9 mouse cellular contexts compared by ENCODE assay signal in the genomic region with DNA sequence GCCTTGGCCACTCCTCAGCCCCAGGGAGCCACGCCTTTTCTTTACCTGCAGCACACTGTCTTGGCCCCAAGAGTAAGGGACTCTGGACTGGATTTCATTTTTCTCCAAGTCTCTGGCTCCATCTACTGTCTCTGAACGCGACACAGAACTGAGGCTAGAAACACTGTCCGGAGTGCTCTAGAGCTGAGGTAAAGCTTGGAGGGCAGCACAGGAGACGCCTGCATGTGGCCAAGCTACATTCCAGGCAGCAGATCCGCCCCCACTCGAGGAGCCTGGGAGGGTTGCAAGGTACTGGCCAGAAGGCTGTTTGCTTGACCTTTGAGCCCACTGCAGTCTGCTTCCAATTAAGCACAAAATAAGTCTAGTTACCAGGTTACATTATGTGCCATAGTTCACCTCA.
DNase-seq lines count a peak whose midpoint lies in the region; ATAC-seq and TF ChIP-seq lines count a peak whose summit lies in the region.
"Had no signal": no experiment of that assay in that cellular context is flagged by ENCODE, and none has a peak within 500 bp of the region (broad histone marks: within the 10 kb centered on the region; RNA-seq: fewer than 3 reads in every experiment).

No protein-coding gene starts in this region.

- no peak for ATAC-seq in CD4-positive, CD25-positive, alpha-beta regulatory T cell, adult 4 months
- no peak for ATAC-seq in erythroid progenitor cell, adult 5-6 weeks (replicated peaks; ENCODE audit: low FRiP score, poor library complexity, severe bottlenecking)

- DNase-seq in left cerebral cortex, adult 2 months (ENCODE audit: extremely low spot score in 1 of 2, low spot score in 2 of 2), result no peak
- no peak for DNase-seq in left cerebral cortex, adult 9 months (ENCODE audit: low spot score in 2 of 2)
- peak; percentile 89 to 93 for DNase-seq in kidney, adult 8-10 months
- DNase-seq in lung, postnatal 14 days, result peak; percentile 60
- DNase-seq in frontal cortex, postnatal 36 days (ENCODE audit: low spot score in 2 of 2), result no peak
- DNase-seq: liver, embryonic 13.5 days had no signal

- H3K4me3 ChIP-seq in left cerebral cortex, adult 2 months, result no peak overlapping the region
- no peak overlapping the region for H3K4me3 ChIP-seq in cortical plate, adult 2 months (ENCODE audit: insufficient read depth, low read length)
- H3K4me3 ChIP-seq: liver, embryonic 13.5 days had no signal

- intact Hi-C loops in left cerebral cortex, adult 2 months (cut with DNase I), result loop anchor here (2.0 kb wide), 1 partner anchor 133 kb away; no protein-coding TSS in a partner anchor

- H3K27ac ChIP-seq in left cerebral cortex, adult 2 months, result no peak overlapping the region
- H3K27ac ChIP-seq in cortical plate, adult 2 months (ENCODE audit: insufficient read depth, low read length), result no peak overlapping the region
- H3K27ac ChIP-seq: liver, embryonic 13.5 days had no signal

- no peak for TF ChIP-seq POLR2A in cortical plate, adult 2 months (IDR thresholded peaks at IDR 0.05; ENCODE audit: extremely low read depth, insufficient read depth, low read length)

- TF ChIP-seq CTCF in left cerebral cortex, adult 2 months (IDR thresholded peaks at IDR 0.05), result peak; percentile 47
- peak; percentile 43; the same call in 1 of the 2 replicates for TF ChIP-seq CTCF in cortical plate, adult 2 months (IDR thresholded peaks at IDR 0.05; ENCODE audit: extremely low read depth, insufficient read depth, low read length)

- H3K4me1 ChIP-seq in cortical plate, adult 2 months (ENCODE audit: control insufficient read depth, insufficient read depth, low read length), result no peaks in the 10 kb centered on the region

Comparison
In these comparisons a context has a peak if more than half of its experiments do, and no peak if none do; other contexts are left out.
1. DNase-seq: peak in kidney, adult 8-10 months (2 of 2) and lung, postnatal 14 days (single experiment); none in left cerebral cortex, adult 2 months (0 of 2), left cerebral cortex, adult 9 months (0 of 2) and frontal cortex, postnatal 36 days (0 of 2).